Mouse (Mus musculus) left cerebral cortex, postnatal 4 days (tissue): Measurements from ENCODE around the gene Draxin. TPM values are rescaled to one million over a fixed set of nuclear protein-coding genes. Genes with fewer than 3 reads are reported as not detected.
A peak's percentile ranks its signal among the peaks of the same experiment; 100 is the strongest.

Source experiments
- DNase-seq: peaks from one replicate; pipeline ENCODE4 v3.0.0-alpha.2; 2022
- intact Hi-C: fragments of 180-260 bp; cut with DNase I; formaldehyde crosslinking; loops from one replicate; pipeline ENCODE4 v1.15.1; 2025
- total RNA-seq, 2 experiments: library from RNA; stranded (reverse); gene quantifications; 2 replicates each; pipeline ENCODE4 v1.2.3; 2021

Draxin gene
- total RNA-seq, 2 experiments from 2014 or later: 41.9 to 46.4 TPM

- intact Hi-C loops: loop anchor here (5.0 kb wide), 1 partner anchor 37 kb away; no protein-coding TSS in a partner anchor
- no peak for DNase-seq
Measured at GRCm38 (mm10) chr4:148154006-148154405, 23.5 kb upstream of the Draxin start.

- DNase-seq: no peak
- intact Hi-C loops: loop anchor here (5.0 kb wide), 1 partner anchor 35 kb away; no protein-coding TSS in a partner anchor
Measured at GRCm38 (mm10) chr4:148152547-148152946, 22.0 kb upstream of the Draxin start.

- intact Hi-C loops: loop anchor here (5.0 kb wide), 1 partner anchor 34 kb away; no protein-coding TSS in a partner anchor
- peak; percentile 89 for DNase-seq
Measured at GRCm38 (mm10) chr4:148151267-148152168, 21.0 kb upstream of the Draxin start, which contains the start of gene Fbxo6. TSS of gene Fbxo6 (minus strand) at chr4:148152140.

GRCm38 (mm10) chr4:148150953-148151266 lies 20.4 kb upstream of the Draxin start:
- DNase-seq: no peak
- intact Hi-C loops: loop anchor here (5.0 kb wide), 1 partner anchor 34 kb away; no protein-coding TSS in a partner anchor

- intact Hi-C loops: loop anchor here (5.0 kb wide), 1 partner anchor 33 kb away; no protein-coding TSS in a partner anchor
- no peak for DNase-seq
Measured at GRCm38 (mm10) chr4:148150242-148150641, 19.7 kb upstream of the Draxin start.

GRCm38 (mm10) chr4:148149540-148149939 lies 19.0 kb upstream of the Draxin start:
- intact Hi-C loops: no loop called here

GRCm38 (mm10) chr4:148147714-148148113 lies 17.2 kb upstream of the Draxin start:
- no peak for DNase-seq
- intact Hi-C loops: no loop called here

More at GRCm38 (mm10) chr4:148149540-148149939, 19.0 kb upstream of the Draxin start:
- DNase-seq: no peak

- intact Hi-C loops: no loop called here
- DNase-seq: no peak
Measured at GRCm38 (mm10) chr4:148143721-148144120, 13.2 kb upstream of the Draxin start.

- intact Hi-C loops: no loop called here
- DNase-seq: peak; percentile 95
Measured at GRCm38 (mm10) chr4:148140098-148141011, 9.9 kb upstream of the Draxin start.

- no peak for DNase-seq
- intact Hi-C loops: no loop called here
Measured at GRCm38 (mm10) chr4:148139767-148140097, 9.2 kb upstream of the Draxin start.

GRCm38 (mm10) chr4:148137503-148137902 lies 7.0 kb upstream of the Draxin start:
- DNase-seq: peak; percentile 54
- intact Hi-C loops: no loop called here

GRCm38 (mm10) chr4:148134988-148135387 lies 4.5 kb upstream of the Draxin start:
- DNase-seq: no peak
- intact Hi-C loops: no loop called here

- peak; percentile 53 for DNase-seq
- intact Hi-C loops: no loop called here
Measured at GRCm38 (mm10) chr4:148131497-148132081, 1.1 kb upstream of the Draxin start.

GRCm38 (mm10) chr4:148130133-148130532 lies 365 bp downstream of the Draxin start, which contains the start of gene Mad2l2:
TSS of gene Mad2l2 (plus strand) at chr4:148130384.
- no peak for DNase-seq
- intact Hi-C loops: no loop called here

GRCm38 (mm10) chr4:148128672-148129071 lies 1.8 kb downstream of the Draxin start:
- intact Hi-C loops: no loop called here

GRCm38 (mm10) chr4:148128241-148128640 lies 2.3 kb downstream of the Draxin start:
- intact Hi-C loops: no loop called here
- no peak for DNase-seq

More at GRCm38 (mm10) chr4:148128672-148129071, 1.8 kb downstream of the Draxin start:
- no peak for DNase-seq

GRCm38 (mm10) chr4:148122694-148123066 lies 7.8 kb downstream of the Draxin start:
- DNase-seq: no peak
- intact Hi-C loops: no loop called here

- intact Hi-C loops: no loop called here
- DNase-seq: peak; percentile 90
Measured at GRCm38 (mm10) chr4:148121982-148122693, 8.4 kb downstream of the Draxin start.

- intact Hi-C loops: no loop called here
Measured at GRCm38 (mm10) chr4:148121362-148121761, 9.1 kb downstream of the Draxin start.

GRCm38 (mm10) chr4:148120555-148120954 lies 9.9 kb downstream of the Draxin start:
- intact Hi-C loops: no loop called here

More at GRCm38 (mm10) chr4:148121362-148121761, 9.1 kb downstream of the Draxin start:
- DNase-seq: peak; percentile 98

More at GRCm38 (mm10) chr4:148120555-148120954, 9.9 kb downstream of the Draxin start:
- peak; percentile 66 for DNase-seq
